Mouse (Mus musculus) stomach, embryonic 16.5 days (tissue): Measurements from ENCODE around the gene Wdtc1. TPM values are rescaled to one million over a fixed set of nuclear protein-coding genes. Genes with fewer than 3 reads are reported as not detected.
A peak's percentile ranks its signal among the peaks of the same experiment; 100 is the strongest.

Source experiments
- ATAC-seq: fragments of 200-750 bp; cut with Nextera tagmentation; 2 replicates; pipeline ENCODE4 v1.8.0; 2017; ENCODE audit warnings: moderate number of reproducible peaks, moderate TSS enrichment; ENCODE audit not compliant: insufficient read depth, low FRiP score
- H3K27ac ChIP-seq: fragments of 300-500 bp; sonication (generic); 2 replicates; pipeline ENCODE4 v1.5.1; 2014; ENCODE audit warnings: low read length
- H3K27me3 ChIP-seq: fragments of 300-500 bp; sonication (generic); 2 replicates; pipeline ENCODE4 v1.6.1; 2014; ENCODE audit warnings: low read length, control low read depth, mixed read lengths; ENCODE audit not compliant: control insufficient read depth, insufficient read depth
- H3K36me3 ChIP-seq: fragments of 300-500 bp; sonication (generic); 2 replicates; pipeline ENCODE4 v1.6.1; 2014; ENCODE audit warnings: low read length; ENCODE audit not compliant: control insufficient read depth, insufficient read depth
- H3K4me1 ChIP-seq: fragments of 300-500 bp; sonication (generic); 2 replicates; pipeline ENCODE4 v1.6.1; 2014; ENCODE audit warnings: low read length, control low read depth, mixed read lengths; ENCODE audit not compliant: control insufficient read depth, insufficient read depth
- H3K4me2 ChIP-seq: fragments of 300-500 bp; sonication (generic); 2 replicates; pipeline ENCODE4 v1.6.1; 2014; ENCODE audit warnings: low read depth, low read length, mixed read lengths
- H3K4me3 ChIP-seq: fragments of 300-500 bp; sonication (generic); replicated peaks from 2 replicates; pipeline ENCODE4 v1.5.1; 2014; ENCODE audit warnings: mild to moderate bottlenecking, low read length
- H3K9ac ChIP-seq: fragments of 300-500 bp; sonication (generic); 2 replicates; pipeline ENCODE4 v1.6.1; 2014; ENCODE audit warnings: low read length
- H3K9me3 ChIP-seq: fragments of 300-500 bp; sonication (generic); replicated peaks from 2 replicates; pipeline ENCODE4 v1.6.1; 2016; ENCODE audit warnings: low read length, control low read depth; ENCODE audit not compliant: control insufficient read depth
- WGBS: fragments of 180-500 bp; shearing (Covaris S2); extraction: QIAGEN DNeasy Blood & Tissue Kit; methylation state at CpG from one replicate; pipeline ENCODE4 v1.1.7; 2014; 5-methylcytosine and 5-hydroxymethylcytosine counted together
- polyA plus RNA-seq: library from polyadenylated mRNA; unstranded; fragments of >200 nt; fragmentation: Nextera tagmentation; extraction: Ambion mirVana; gene quantifications from 2 replicates; pipeline ENCODE4 v1.2.1, GENCODE M21; 2015

Gene Wdtc1
- 12.9 and 14.8 TPM in 2 replicates for polyA plus RNA-seq

DNA sequence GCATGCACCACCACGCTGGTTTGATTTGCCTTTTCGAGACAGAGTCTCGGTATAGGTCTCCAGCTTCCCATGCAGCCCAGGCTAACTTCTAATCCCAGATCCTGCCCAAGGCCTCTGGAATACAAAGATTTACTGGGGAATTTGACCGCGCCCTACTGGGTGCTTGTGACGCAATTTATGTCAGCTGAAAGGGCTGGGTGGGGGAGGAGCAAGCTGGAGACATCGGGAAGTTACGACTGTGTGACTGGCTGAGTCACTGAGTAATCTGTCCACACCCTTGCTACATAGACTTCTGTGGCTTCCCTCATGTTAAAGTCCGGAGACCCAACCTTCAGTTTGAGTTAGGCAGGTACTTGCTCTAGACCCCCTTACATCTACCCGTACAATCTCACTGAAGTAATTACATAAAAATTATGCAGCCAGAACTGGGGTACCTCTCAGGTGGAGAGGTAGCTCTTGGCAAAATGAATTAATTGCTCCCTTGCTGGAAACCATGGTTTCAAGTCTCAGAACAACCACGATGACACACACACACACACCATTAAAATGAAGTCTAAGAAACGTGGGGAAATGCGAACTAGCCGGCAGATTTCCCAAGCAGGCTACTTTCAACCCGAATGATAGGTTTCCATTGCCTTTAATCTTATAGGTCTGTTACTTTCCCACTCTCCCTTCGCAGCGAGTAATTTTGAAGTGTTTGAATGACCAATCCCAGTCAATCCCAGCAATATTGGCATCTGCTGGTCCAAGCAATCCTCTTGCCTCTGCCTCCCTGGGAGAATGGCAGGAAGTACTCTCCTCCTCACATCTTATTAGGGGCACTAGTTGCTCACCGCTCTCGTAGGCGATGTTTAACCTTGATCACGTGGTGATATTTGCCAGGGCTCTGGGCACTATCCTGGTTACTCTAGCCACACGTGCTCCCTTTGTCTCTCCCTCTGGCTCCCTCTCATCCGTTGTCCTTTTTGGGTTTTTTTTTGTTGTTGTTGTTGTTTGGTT is at the start of gene Wdtc1:
Gene Wdtc1 (minus strand): TSS at position 115 of the 999 bp plus-strand sequence.
- H3K4me3 ChIP-seq = no peak within 1 kb of the TSS
- H3K9me3 ChIP-seq = 0 out of 2 replicates have a peak, but pooled peaks cover 3% of the 10 kb centered on the region
- H3K36me3 ChIP-seq = no peaks in the 10 kb centered on the region
- peak; percentile 83; the same call in 1 of the 2 replicates for ATAC-seq
- no peaks in the 10 kb centered on the region for H3K4me1 ChIP-seq
- peak within 1 kb of the TSS; percentile 47; the same call in 1 of the 2 replicates for H3K27ac ChIP-seq
- no peak within 1 kb of the TSS for H3K4me2 ChIP-seq
- 81% methylated on average over 23 of the region's 23 CpGs for WGBS
- no peak within 1 kb of the TSS for H3K9ac ChIP-seq
- no peaks in the 10 kb centered on the region for H3K27me3 ChIP-seq

DNA sequence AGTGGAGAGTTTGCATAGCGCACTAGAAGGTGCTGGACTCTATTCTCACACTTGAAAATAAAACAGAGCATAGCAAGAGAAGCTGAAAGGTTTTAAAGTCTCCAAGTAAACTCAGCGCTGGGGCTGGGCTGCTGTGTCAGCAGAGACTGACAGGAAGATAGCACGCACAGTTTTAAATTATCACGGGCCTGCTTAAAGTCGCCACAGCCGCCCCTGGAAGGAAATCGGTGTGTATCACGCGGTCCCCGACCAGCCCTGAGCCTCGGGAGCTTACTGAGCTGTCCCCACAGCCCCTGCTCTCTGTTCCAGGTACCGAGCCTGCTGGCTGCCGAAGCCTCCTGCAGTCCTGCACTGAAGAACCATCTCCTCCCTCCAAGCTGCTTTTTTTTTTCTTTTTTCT is 48.7 kb upstream of the Wdtc1 start:
- Histone ChIP-seq H3K27me3 (no peaks in the 10 kb centered on the region), H3K4me2 (no peak overlapping the region)

DNA sequence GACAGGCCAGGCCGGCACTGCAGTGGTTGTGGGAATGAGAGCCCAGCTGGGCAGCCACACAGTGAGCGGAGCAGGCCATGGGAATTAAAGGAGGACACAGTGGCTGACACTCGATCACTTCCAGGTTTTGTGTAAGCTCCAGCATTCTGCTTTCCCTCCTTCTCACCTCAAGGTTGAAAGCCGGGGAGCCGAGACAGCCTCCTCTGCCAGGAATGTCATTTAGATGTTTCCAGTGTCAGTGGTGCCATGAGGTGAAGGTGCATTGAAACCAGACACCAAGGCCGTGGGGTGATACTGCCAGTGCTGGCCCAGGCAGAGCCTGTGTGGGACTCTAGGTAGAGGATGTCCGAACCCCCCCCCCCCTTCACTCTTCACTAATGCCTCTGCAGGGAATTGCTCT is 46.8 kb upstream of the Wdtc1 start:
- H3K4me2 ChIP-seq = no peak overlapping the region
- 55% methylated on average over 7 of the region's 7 CpGs for WGBS
- no peaks in the 10 kb centered on the region for H3K27me3 ChIP-seq
- 0 out of 2 replicates have a peak overlapping the region, but pooled peaks have one; percentile 29 for H3K9ac ChIP-seq
- no peaks in the 10 kb centered on the region for H3K9me3 ChIP-seq
- H3K36me3 ChIP-seq = no peaks in the 10 kb centered on the region
- no peak overlapping the region for H3K27ac ChIP-seq
- ATAC-seq = no peak
- H3K4me1 ChIP-seq = peaks cover 43% of the 10 kb centered on the region
- no peak overlapping the region for H3K4me3 ChIP-seq

More for the DNA sequence above, 48.7 kb upstream of the Wdtc1 start:
- 36% methylated on average over 13 of the region's 13 CpGs for WGBS
- H3K4me1 ChIP-seq = peaks cover 42% of the 10 kb centered on the region
- H3K9ac ChIP-seq = peak overlapping the region; percentile 40; the same call in 1 of the 2 replicates
- no peaks in the 10 kb centered on the region for H3K36me3 ChIP-seq
- H3K9me3 ChIP-seq = no peaks in the 10 kb centered on the region
- ATAC-seq = no peak
- H3K27ac ChIP-seq = peak overlapping the region; percentile 34; the same call in 1 of the 2 replicates
- no peak overlapping the region for H3K4me3 ChIP-seq

DNA sequence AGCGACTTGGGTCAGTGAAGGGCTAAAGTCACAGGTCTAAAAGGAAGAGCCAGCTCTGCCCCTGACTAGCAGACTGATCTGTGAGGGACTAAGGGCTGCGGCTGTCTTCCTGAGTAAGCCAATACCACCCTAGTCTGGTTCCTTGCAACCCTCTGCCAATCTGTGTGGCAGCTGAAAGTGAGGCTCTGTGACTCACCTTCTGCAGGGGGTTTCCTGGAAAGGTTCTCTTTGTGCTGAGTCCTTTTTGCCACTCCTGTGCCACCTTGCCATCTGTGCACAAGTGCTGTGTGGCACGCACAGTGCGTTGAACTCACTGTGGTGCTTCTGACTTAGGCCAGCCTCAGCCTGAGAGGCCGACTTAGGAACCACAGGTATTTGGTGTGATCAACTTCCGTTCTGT is 46.2 kb upstream of the Wdtc1 start:
- 75% methylated on average over 6 of the region's 6 CpGs for WGBS
- Histone ChIP-seq H3K4me1 (peaks cover 49% of the 10 kb centered on the region), H3K4me2 (no peak overlapping the region), H3K27ac (peak overlapping the region; percentile 12; the same call in 1 of the 2 replicates), H3K9me3 (no peaks in the 10 kb centered on the region), H3K27me3 (no peaks in the 10 kb centered on the region), H3K4me3 (no peak overlapping the region), H3K36me3 (no peaks in the 10 kb centered on the region), H3K9ac (no peak overlapping the region)
- no peak for ATAC-seq

DNA sequence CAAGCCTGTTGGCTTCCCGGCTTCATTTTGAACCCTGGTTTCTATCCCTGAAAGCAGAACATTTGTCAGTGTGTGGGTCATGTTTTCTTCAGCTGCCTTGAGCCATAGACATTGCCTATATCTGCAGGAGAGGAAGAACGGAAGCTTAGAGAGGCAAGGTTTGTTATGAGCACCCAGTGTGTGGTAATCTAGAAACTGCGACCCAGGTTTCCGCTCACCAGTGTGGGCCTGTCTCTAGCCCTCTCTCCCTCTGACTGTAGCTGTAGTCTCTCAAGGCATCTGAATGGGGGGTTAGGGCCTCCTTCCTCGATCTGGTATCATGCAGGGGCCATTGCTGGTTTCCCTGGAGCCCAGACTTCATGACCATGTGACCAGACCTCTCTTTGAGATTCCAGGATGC is 45.3 kb upstream of the Wdtc1 start:
- Histone ChIP-seq H3K9ac (no peak overlapping the region), H3K9me3 (no peaks in the 10 kb centered on the region), H3K27ac (no peak overlapping the region), H3K27me3 (no peaks in the 10 kb centered on the region), H3K4me2 (no peak overlapping the region), H3K4me3 (no peak overlapping the region), H3K4me1 (peaks cover 52% of the 10 kb centered on the region), H3K36me3 (no peaks in the 10 kb centered on the region)
- no peak for ATAC-seq
- 77% methylated on average over 5 of the region's 5 CpGs for WGBS

DNA sequence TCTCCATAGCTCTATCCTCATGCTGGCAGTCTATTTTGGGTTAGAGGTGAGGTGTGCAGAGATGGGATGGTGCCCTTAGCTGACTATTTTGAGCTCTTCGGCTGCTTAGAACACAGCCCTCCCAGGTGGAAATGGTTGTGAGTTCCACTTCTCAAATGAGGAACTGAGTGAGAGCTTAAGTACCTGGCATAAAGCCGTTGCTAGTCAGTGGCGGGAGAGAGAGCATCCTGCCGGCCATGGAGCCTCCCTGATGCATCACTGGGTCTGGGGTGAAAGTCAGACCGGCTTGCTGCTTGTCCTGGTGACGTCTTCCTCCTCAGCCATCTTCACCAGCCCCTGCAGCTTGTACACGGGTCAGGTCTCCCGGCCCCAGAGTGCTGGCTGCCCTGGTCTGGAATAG is 44.7 kb upstream of the Wdtc1 start:
- Histone ChIP-seq H3K4me3 (no peak overlapping the region), H3K36me3 (no peaks in the 10 kb centered on the region), H3K4me1 (peaks cover 52% of the 10 kb centered on the region), H3K27me3 (no peaks in the 10 kb centered on the region), H3K9me3 (no peaks in the 10 kb centered on the region), H3K9ac (no peak overlapping the region), H3K4me2 (no peak overlapping the region), H3K27ac (no peak overlapping the region)
- ATAC-seq = no peak
- 80% methylated on average over 8 of the region's 8 CpGs for WGBS

DNA sequence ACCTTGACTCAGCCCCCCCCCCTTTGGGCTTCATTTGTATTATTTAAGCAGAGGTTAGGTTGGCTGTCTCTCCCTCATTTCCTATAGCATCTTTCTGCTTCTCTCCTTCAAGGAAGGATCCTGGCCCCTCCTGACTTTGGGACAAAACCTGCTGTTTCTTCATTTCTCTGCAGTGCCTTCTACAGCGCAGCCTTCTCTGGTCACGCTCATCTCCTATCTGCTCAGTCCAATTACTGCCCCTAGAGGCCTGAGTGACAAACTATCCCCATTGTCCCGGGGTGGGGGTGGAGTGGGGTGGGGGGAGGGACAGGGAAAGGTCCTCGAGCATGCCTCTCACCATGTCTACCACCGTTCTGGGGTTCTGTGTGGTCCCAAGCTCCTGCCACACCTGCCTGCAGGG is 44.0 kb upstream of the Wdtc1 start:
- Histone ChIP-seq H3K9ac (0 out of 2 replicates have a peak overlapping the region, but pooled peaks have one; percentile 14), H3K4me2 (no peak overlapping the region), H3K9me3 (no peaks in the 10 kb centered on the region), H3K36me3 (no peaks in the 10 kb centered on the region), H3K27me3 (no peaks in the 10 kb centered on the region), H3K4me3 (no peak overlapping the region), H3K27ac (no peak overlapping the region), H3K4me1 (peaks cover 52% of the 10 kb centered on the region)
- WGBS = 50% methylated on average over 5 of the region's 5 CpGs
- no peak for ATAC-seq

DNA sequence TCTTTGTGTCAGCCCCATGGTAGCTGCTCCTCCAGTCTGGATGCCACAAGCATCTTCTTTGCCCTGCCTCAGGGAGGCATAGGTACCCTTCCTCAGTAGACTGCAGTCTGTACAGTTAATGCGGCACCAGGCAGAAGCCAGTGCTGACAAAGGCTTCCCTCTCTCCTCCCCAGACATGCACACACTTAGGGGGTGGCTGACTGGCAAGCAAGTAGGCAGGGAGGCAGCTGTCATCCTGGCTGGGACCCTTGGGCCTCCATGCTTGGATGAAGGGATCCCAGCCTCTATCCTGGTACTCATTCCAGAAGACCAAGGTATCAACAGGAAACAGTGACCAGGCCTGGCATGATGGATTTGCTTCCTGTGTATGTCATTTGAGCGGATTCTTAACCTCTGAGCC is 42.8 kb upstream of the Wdtc1 start:
- peaks cover 55% of the 10 kb centered on the region for H3K4me1 ChIP-seq
- no peak overlapping the region for H3K4me2 ChIP-seq
- WGBS = 75% methylated on average over 2 of the region's 2 CpGs
- peak overlapping the region; percentile 82; the same call in 1 of the 2 replicates for H3K27ac ChIP-seq
- H3K9ac ChIP-seq = no peak overlapping the region
- H3K4me3 ChIP-seq = no peak overlapping the region
- no peaks in the 10 kb centered on the region for H3K27me3 ChIP-seq
- no peak for ATAC-seq
- no peaks in the 10 kb centered on the region for H3K36me3 ChIP-seq
- no peaks in the 10 kb centered on the region for H3K9me3 ChIP-seq

DNA sequence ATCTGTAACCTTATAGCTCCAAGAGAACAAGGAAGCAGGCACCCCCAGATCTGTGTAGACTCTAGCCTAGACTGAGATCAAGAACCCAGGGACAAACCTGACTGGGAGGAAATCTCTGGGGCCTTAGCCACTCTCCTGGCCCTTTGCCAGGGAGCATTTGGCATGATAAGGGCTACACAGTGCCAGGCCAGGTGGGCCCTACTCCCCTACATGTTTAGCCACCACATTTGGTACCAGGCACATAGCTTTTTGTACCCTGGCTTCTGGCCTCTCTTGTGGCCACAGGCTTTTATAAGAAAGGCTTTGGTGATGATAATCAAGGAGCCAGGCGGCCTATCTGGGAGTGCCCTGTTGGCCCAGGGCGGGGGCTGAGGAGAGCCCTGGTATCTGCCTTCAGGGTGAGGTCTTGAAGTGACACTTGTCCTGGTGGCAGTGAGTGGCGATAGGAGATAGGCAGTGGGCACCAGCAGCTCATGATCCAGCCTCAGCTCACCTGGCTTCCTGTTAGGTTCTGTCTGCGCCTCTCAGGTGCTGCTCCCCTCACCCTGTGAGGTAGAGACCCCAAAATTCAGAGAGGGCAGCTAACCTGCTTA is 41.8 kb upstream of the Wdtc1 start:
- peak; percentile 38; the same call in 1 of the 2 replicates for ATAC-seq
- H3K4me2 ChIP-seq = no peak overlapping the region
- peak overlapping the region; percentile 51; the same call in 1 of the 2 replicates for H3K9ac ChIP-seq
- no peaks in the 10 kb centered on the region for H3K36me3 ChIP-seq
- 69% methylated on average over 4 of the region's 4 CpGs for WGBS
- H3K27ac ChIP-seq = peak overlapping the region; percentile 82
- H3K9me3 ChIP-seq = no peaks in the 10 kb centered on the region
- H3K4me1 ChIP-seq = peaks cover 65% of the 10 kb centered on the region
- no peaks in the 10 kb centered on the region for H3K27me3 ChIP-seq
- no peak overlapping the region for H3K4me3 ChIP-seq
